18 mouse cellular contexts compared by ENCODE assay signal in the genomic region with DNA sequence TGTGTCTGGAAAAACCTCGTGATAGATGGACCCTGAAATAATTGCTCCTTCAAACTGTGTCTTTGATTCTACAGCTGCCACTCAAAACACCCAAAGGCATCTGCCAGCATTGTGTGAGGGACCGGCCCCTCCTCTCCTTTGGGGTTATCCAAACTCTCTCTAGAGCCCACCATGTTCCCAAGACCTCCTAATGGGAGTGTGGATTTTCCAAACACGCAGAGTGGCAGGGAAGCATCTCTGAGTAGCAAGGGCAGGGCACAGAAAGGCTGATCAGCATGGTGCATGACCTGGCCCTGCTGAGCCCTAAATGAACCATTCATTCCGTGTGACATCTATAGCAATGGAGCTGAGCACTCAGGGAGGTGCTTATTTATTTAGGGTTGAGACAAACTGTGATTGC.
A peak's percentile ranks its signal among the peaks of the same experiment; 100 is the strongest.
DNase-seq lines count a peak whose midpoint lies in the region; ATAC-seq and TF ChIP-seq lines count a peak whose summit lies in the region.
"Had no signal": no experiment of that assay in that cellular context is flagged by ENCODE, and none has a peak within 500 bp of the region (broad histone marks: within the 10 kb centered on the region; RNA-seq: fewer than 3 reads in every experiment).

No protein-coding gene starts in this region.

- WGBS in hindbrain, embryonic 10.5 days = 8% methylated on average over 4 of the region's 4 CpGs
- WGBS in hindbrain, postnatal 0 days = 6% methylated on average over 4 of the region's 4 CpGs
- 4% methylated on average over 4 of the region's 4 CpGs for WGBS in hindbrain, embryonic 11.5 days
- WGBS in neural tube, embryonic 11.5 days = 5% methylated on average over 4 of the region's 4 CpGs

- no peak overlapping the region for H3K4me3 ChIP-seq in hindbrain, embryonic 10.5 days
- no peak overlapping the region for H3K4me3 ChIP-seq in hindbrain, postnatal 0 days (ENCODE audit: low read length)
- no peak overlapping the region for H3K4me3 ChIP-seq in hindbrain, embryonic 11.5 days (ENCODE audit: low read depth, low read length)
- no peak overlapping the region for H3K4me3 ChIP-seq in neural tube, embryonic 11.5 days (ENCODE audit: low read depth, low read length)
- H3K4me3 ChIP-seq: gastrocnemius, adult 2 months; heart, adult 2 months; kidney, embryonic 15.5 days; limb, embryonic 12.5 days had no signal

- H3K27ac ChIP-seq in hindbrain, embryonic 10.5 days = peak overlapping the region; percentile 67
- no peak overlapping the region for H3K27ac ChIP-seq in hindbrain, postnatal 0 days
- H3K27ac ChIP-seq in hindbrain, embryonic 11.5 days (ENCODE audit: low read depth, low read length) = no peak overlapping the region
- no peak overlapping the region for H3K27ac ChIP-seq in neural tube, embryonic 11.5 days (ENCODE audit: low read depth, low read length)
- H3K27ac ChIP-seq: gastrocnemius, adult 2 months; heart, adult 2 months; kidney, embryonic 15.5 days; limb, embryonic 12.5 days; liver, embryonic 14.5 days had no signal

- H3K36me3 ChIP-seq in hindbrain, embryonic 10.5 days = no peaks in the 10 kb centered on the region
- H3K36me3 ChIP-seq in hindbrain, postnatal 0 days (ENCODE audit: insufficient read depth, low read length) = no peaks in the 10 kb centered on the region
- H3K36me3 ChIP-seq in hindbrain, embryonic 11.5 days (ENCODE audit: control insufficient read depth, insufficient read depth, low read length) = no peaks in the 10 kb centered on the region
- H3K36me3 ChIP-seq in neural tube, embryonic 11.5 days (ENCODE audit: control insufficient read depth, insufficient read depth, low read length) = no peaks in the 10 kb centered on the region
- H3K36me3 ChIP-seq: kidney, embryonic 15.5 days; limb, embryonic 12.5 days had no signal

- no peak for TF ChIP-seq CTCF in hindbrain, postnatal 0 days (IDR thresholded peaks at IDR 0.05; ENCODE audit: low read depth)

- H3K9ac ChIP-seq in hindbrain, postnatal 0 days (replicated peaks; ENCODE audit: low read length) = no peak overlapping the region
- no peak overlapping the region for H3K9ac ChIP-seq in hindbrain, embryonic 11.5 days (ENCODE audit: low read depth, low read length)
- no peak overlapping the region for H3K9ac ChIP-seq in neural tube, embryonic 11.5 days (ENCODE audit: low read length)
- H3K9ac ChIP-seq: kidney, embryonic 15.5 days; limb, embryonic 12.5 days; liver, embryonic 14.5 days had no signal

- peak; percentile 72 for DNase-seq in hindbrain, embryonic 10.5 days (ENCODE audit: low spot score)
- DNase-seq in hindbrain, postnatal 0 days (ENCODE audit: low spot score) = no peak
- peak; percentile 57 for DNase-seq in embryo, embryonic 11 days
- peak; percentile 34 for DNase-seq in hindbrain, embryonic 11.5 days (ENCODE audit: low spot score)
- peak; percentile 44 for DNase-seq in neural tube, embryonic 11.5 days (ENCODE audit: low spot score)
- DNase-seq in ovary, adult 18-20 months (ENCODE audit: low spot score) = no peak
- no peak for DNase-seq in right cerebral cortex, adult 2 months (ENCODE audit: low spot score in 2 of 2)
- DNase-seq: cerebellum, adult 9-10 months; gastrocnemius, adult 2 months; heart, adult 2 months; heart, postnatal 10 days; lung, postnatal 10 days; right cerebral cortex, postnatal 25 days; thymus, postnatal 4 days had no signal

- no peaks in the 10 kb centered on the region for H3K9me3 ChIP-seq in hindbrain, embryonic 10.5 days
- H3K9me3 ChIP-seq in hindbrain, postnatal 0 days (ENCODE audit: low read length) = no peaks in the 10 kb centered on the region
- H3K9me3 ChIP-seq in hindbrain, embryonic 11.5 days (ENCODE audit: control insufficient read depth, low read length) = no peaks in the 10 kb centered on the region
- no peaks in the 10 kb centered on the region for H3K9me3 ChIP-seq in neural tube, embryonic 11.5 days (ENCODE audit: control insufficient read depth, low read length)
- H3K9me3 ChIP-seq: kidney, embryonic 15.5 days; limb, embryonic 12.5 days had no signal

- H3K27me3 ChIP-seq in hindbrain, embryonic 10.5 days (ENCODE audit: insufficient read depth, poor library complexity, severe bottlenecking) = peaks cover 25% of the 10 kb centered on the region
- H3K27me3 ChIP-seq in hindbrain, postnatal 0 days (ENCODE audit: insufficient read depth, low read length) = no peaks in the 10 kb centered on the region
- no peaks in the 10 kb centered on the region for H3K27me3 ChIP-seq in hindbrain, embryonic 11.5 days (ENCODE audit: control insufficient read depth, insufficient read depth, low read length)
- no peaks in the 10 kb centered on the region for H3K27me3 ChIP-seq in neural tube, embryonic 11.5 days (ENCODE audit: control insufficient read depth, insufficient read depth, low read length)
- H3K27me3 ChIP-seq: kidney, embryonic 15.5 days; limb, embryonic 12.5 days had no signal

- H3K4me2 ChIP-seq in hindbrain, postnatal 0 days (ENCODE audit: low read depth, low read length) = no peak overlapping the region
- H3K4me2 ChIP-seq in hindbrain, embryonic 11.5 days (replicated peaks; ENCODE audit: low read depth, low read length) = no peak overlapping the region
- no peak overlapping the region for H3K4me2 ChIP-seq in neural tube, embryonic 11.5 days (ENCODE audit: low read depth)
- H3K4me2 ChIP-seq: kidney, embryonic 15.5 days; limb, embryonic 12.5 days had no signal

- peaks cover 20% of the 10 kb centered on the region for H3K4me1 ChIP-seq in hindbrain, embryonic 10.5 days (replicated peaks)
- no peaks in the 10 kb centered on the region for H3K4me1 ChIP-seq in hindbrain, postnatal 0 days (ENCODE audit: insufficient read depth, low read length)
- no peaks in the 10 kb centered on the region for H3K4me1 ChIP-seq in hindbrain, embryonic 11.5 days (replicated peaks; ENCODE audit: control insufficient read depth, insufficient read depth, low read length)
- no peaks in the 10 kb centered on the region for H3K4me1 ChIP-seq in neural tube, embryonic 11.5 days (ENCODE audit: control insufficient read depth, insufficient read depth, low read length)
- H3K4me1 ChIP-seq: kidney, embryonic 15.5 days; limb, embryonic 12.5 days had no signal

- ATAC-seq in hindbrain, postnatal 0 days = no peak
- ATAC-seq in hindbrain, embryonic 11.5 days (ENCODE audit: low FRiP score) = peak; percentile 93
- ATAC-seq in neural tube, embryonic 11.5 days (ENCODE audit: insufficient read depth, low FRiP score, low TSS enrichment) = peak; percentile 72
- no peak for ATAC-seq in CD4-positive, CD25-positive, alpha-beta regulatory T cell, adult 4 months

Comparison
In these comparisons a context has a peak if more than half of its experiments do, and no peak if none do; other contexts are left out.
1. DNase-seq: peak in hindbrain, embryonic 10.5 days (single experiment), embryo, embryonic 11 days (single experiment), hindbrain, embryonic 11.5 days (single experiment) and neural tube, embryonic 11.5 days (single experiment); none in hindbrain, postnatal 0 days (single experiment), ovary, adult 18-20 months (single experiment) and right cerebral cortex, adult 2 months (0 of 2).
2. ATAC-seq: peak in hindbrain, embryonic 11.5 days (single experiment) and neural tube, embryonic 11.5 days (single experiment); none in hindbrain, postnatal 0 days (single experiment) and CD4-positive, CD25-positive, alpha-beta regulatory T cell, adult 4 months (single experiment).